In the genomic region with DNA sequence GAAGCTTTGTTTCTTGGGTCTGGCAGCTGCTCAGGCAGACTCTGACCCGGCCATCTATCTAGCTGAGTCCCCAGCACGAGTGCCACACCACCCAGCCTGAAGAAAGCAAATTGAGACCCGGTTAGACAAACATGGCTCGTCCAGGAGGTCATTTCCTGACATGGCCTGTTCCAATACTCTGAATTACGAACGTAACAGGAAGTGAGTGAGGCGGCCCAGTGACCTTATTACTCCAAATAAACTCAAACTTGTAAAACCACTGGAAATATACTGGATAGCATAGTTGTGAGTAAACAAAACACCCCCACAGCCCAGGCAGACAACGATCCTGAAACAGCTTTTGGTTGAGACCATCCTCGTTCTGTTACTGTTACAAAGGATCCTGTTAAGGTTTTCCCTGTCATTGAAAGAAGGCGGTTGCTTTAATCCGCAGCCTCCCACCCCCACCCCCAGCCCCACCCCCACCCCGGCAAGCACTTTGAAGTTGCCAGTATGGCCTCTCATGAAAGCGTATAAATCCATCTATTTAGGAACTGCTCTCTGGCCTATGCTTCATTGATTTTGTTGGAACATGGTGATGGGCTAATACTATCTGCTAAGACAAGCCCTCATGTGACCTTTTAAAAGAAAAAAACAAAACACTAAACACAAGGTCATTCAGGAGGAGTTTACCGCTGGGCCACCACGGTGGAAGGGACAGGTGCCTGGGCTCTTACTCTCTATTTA, we compare ENCODE assay signal across 8 mouse cellular contexts. TPM values are rescaled to one million over a fixed set of nuclear protein-coding genes. Genes with fewer than 3 reads are reported as not detected.
DNase-seq lines count a peak whose midpoint lies in the region; ATAC-seq lines count a peak whose summit lies in the region.

No protein-coding gene starts in this region.

- peak; percentile 26 for DNase-seq in 416B (ENCODE audit: low read depth)
- DNase-seq in embryo, embryonic 9.5 days (ENCODE audit: extremely low spot score): peak; percentile 61
- peak; percentile 81 for DNase-seq in kidney, postnatal 10 days
- peak; percentile 38 for DNase-seq in mesoderm, embryonic 11.5 days (ENCODE audit: low read depth, low spot score)
- DNase-seq in cerebellum, adult 18-20 months: no peak

- no peaks in the 10 kb centered on the region for H3K27me3 ChIP-seq in heart, embryonic 16.5 days (ENCODE audit: control insufficient read depth, insufficient read depth, low read length)

- peaks cover 29% of the 10 kb centered on the region for H3K4me1 ChIP-seq in heart, embryonic 16.5 days (ENCODE audit: control insufficient read depth, insufficient read depth, low read length)

- peaks cover 5% of the 10 kb centered on the region for H3K9me3 ChIP-seq in heart, embryonic 16.5 days (replicated peaks; ENCODE audit: control insufficient read depth, low read length)

- peak overlapping the region; percentile 41 for H3K9ac ChIP-seq in heart, embryonic 16.5 days (ENCODE audit: low read length)

- no peak; the same call in 1 of the 2 replicates for ATAC-seq in heart, embryonic 16.5 days (replicated peaks; ENCODE audit: extremely low read depth, insufficient read depth, low FRiP score)
- no peak for ATAC-seq in monocyte, adult 5-6 weeks (replicated peaks; ENCODE audit: insufficient number of reproducible peaks, low FRiP score, low TSS enrichment, poor library complexity, severe bottlenecking)
- ATAC-seq in megakaryocyte progenitor cell, adult 5-6 weeks (replicated peaks; ENCODE audit: poor library complexity): no peak

- no peak overlapping the region for H3K4me3 ChIP-seq in heart, embryonic 16.5 days (ENCODE audit: low read length)

- H3K27ac ChIP-seq in heart, embryonic 16.5 days (ENCODE audit: low read length): peak overlapping the region; percentile 91

- WGBS in heart, embryonic 16.5 days: 39% methylated on average over 15 of the region's 15 CpGs

- H3K4me2 ChIP-seq in heart, embryonic 16.5 days (ENCODE audit: low read depth, low read length): peak overlapping the region; percentile 58

- peaks cover 19% of the 10 kb centered on the region for H3K36me3 ChIP-seq in heart, embryonic 16.5 days (ENCODE audit: control insufficient read depth, insufficient read depth)

RNA-seq across cellular contexts. Expression of a gene that starts 17.0 kb away (rescaled TPM):
- polyA plus RNA-seq in heart, embryonic 16.5 days (2015; fragmentation: Nextera tagmentation; extraction: Ambion mirVana): 95.3 and 104 TPM in 2 replicates
- total RNA-seq in monocyte, adult 5-6 weeks (2017): not detected in 3 replicates
- 2.3 and 4.1 TPM in 2 replicates for total RNA-seq in megakaryocyte progenitor cell, adult 5-6 weeks (2015)
- total RNA-seq in megakaryocyte progenitor cell, adult 5-6 weeks (2017): 0.33 and 0.84 TPM in 2 replicates

Comparison
In these comparisons a context has a peak if more than half of its experiments do, and no peak if none do; other contexts are left out.
1. DNase-seq: peak in 416B (single experiment), embryo, embryonic 9.5 days (single experiment), kidney, postnatal 10 days (single experiment) and mesoderm, embryonic 11.5 days (single experiment); none in cerebellum, adult 18-20 months (0 of 2).